Mouse (Mus musculus) naive thymus-derived CD4-positive, alpha-beta T cell, adult 2 months (primary cell): Measurements from ENCODE around the gene Ccdc58.
"Not testable (repeated sequence)": the region's sequence is repeated elsewhere in the genome, so short reads cannot be mapped to it uniquely, and the experiment has no call there.

Source experiments
- DNase-seq: peaks from one replicate; pipeline ENCODE4 v3.0.0-alpha.2; 2011; ENCODE audit warnings: low read depth

Ccdc58 gene

GRCm38 (mm10) chr16:36071450-36072379 lies at the start of gene Ccdc58, which contains the start of gene Fam162a:
Ccdc58 (plus strand) TSS chr16:36071685.
Fam162a (minus strand) TSS chr16:36071594.
- DNase-seq: peak; percentile 94

- DNase-seq: not testable (repeated sequence)
Observed at GRCm38 (mm10) chr16:36028120-36028519, 43.4 kb upstream of the Ccdc58 start.

- DNase-seq: peak; percentile 96
Observed at GRCm38 (mm10) chr16:36040640-36041624, 30.6 kb upstream of the Ccdc58 start, which contains the start of gene Wdr5b. Wdr5b (plus strand) TSS chr16:36041190.

GRCm38 (mm10) chr16:36041625-36042020 lies 29.9 kb upstream of the Ccdc58 start:
- no peak for DNase-seq

GRCm38 (mm10) chr16:36043073-36043472 lies 28.4 kb upstream of the Ccdc58 start:
- DNase-seq: no peak

GRCm38 (mm10) chr16:36043964-36044363 lies 27.5 kb upstream of the Ccdc58 start:
- DNase-seq: no peak

GRCm38 (mm10) chr16:36047538-36047937 lies 23.9 kb upstream of the Ccdc58 start:
- DNase-seq: no peak

- no peak for DNase-seq
Observed at GRCm38 (mm10) chr16:36051491-36051890, 20.0 kb upstream of the Ccdc58 start.

- no peak for DNase-seq
Observed at GRCm38 (mm10) chr16:36053524-36054275, 17.8 kb upstream of the Ccdc58 start.

- no peak for DNase-seq
Observed at GRCm38 (mm10) chr16:36054920-36055319, 16.6 kb upstream of the Ccdc58 start.

- no peak for DNase-seq
Observed at GRCm38 (mm10) chr16:36056416-36056815, 15.1 kb upstream of the Ccdc58 start.

GRCm38 (mm10) chr16:36057933-36058475 lies 13.5 kb upstream of the Ccdc58 start:
- no peak for DNase-seq

- not testable (repeated sequence) for DNase-seq
Observed at GRCm38 (mm10) chr16:36062534-36062933, 9.0 kb upstream of the Ccdc58 start.

GRCm38 (mm10) chr16:36063315-36063714 lies 8.2 kb upstream of the Ccdc58 start:
- no peak for DNase-seq

GRCm38 (mm10) chr16:36064904-36065303 lies 6.6 kb upstream of the Ccdc58 start:
- DNase-seq: no peak

- no peak for DNase-seq
Observed at GRCm38 (mm10) chr16:36067694-36068093, 3.8 kb upstream of the Ccdc58 start.

- no peak for DNase-seq
Observed at GRCm38 (mm10) chr16:36068356-36068755, 3.1 kb upstream of the Ccdc58 start.

GRCm38 (mm10) chr16:36069819-36070575 lies 1.5 kb upstream of the Ccdc58 start:
- peak; percentile 20 for DNase-seq

GRCm38 (mm10) chr16:36071071-36071449 lies 425 bp upstream of the Ccdc58 start:
- no peak for DNase-seq

GRCm38 (mm10) chr16:36072410-36073011 lies 1.0 kb downstream of the Ccdc58 start:
- no peak for DNase-seq
